Mouse (Mus musculus) liver, adult 2 months (tissue): ENCODE data around the gene Eif2b5.

Source experiments
- CTCF ChIP-seq: fragments of 200-500 bp; IDR thresholded peaks from 2 replicates; pipeline ENCODE4 v1.5.1; 2011; ENCODE audit warnings: low read depth, low read length, control low read depth
- POLR2A ChIP-seq: fragments of 200-500 bp; IDR thresholded peaks from 2 replicates; pipeline ENCODE4 v1.6.1; 2011; ENCODE audit warnings: low read length, control low read depth; ENCODE audit not compliant: insufficient read depth; ENCODE audit errors: extremely low read depth

GRCm38 (mm10) chr16:20488151-20488550, 10.5 kb upstream of the Eif2b5 start:
- TF ChIP-seq CTCF (no peak), POLR2A (no peak)
